Mouse (Mus musculus): ENCODE data around the gene Cbx7.
"Not testable (repeated sequence)": the region's sequence is repeated elsewhere in the genome, so short reads cannot be mapped to it uniquely, and the experiment has no call there.

Cbx7 gene

GRCm38 (mm10) chr15:79931496-79932141, 39.3 kb downstream of the Cbx7 start:
- ATAC-seq (ENCODE audit: insufficient number of reproducible peaks, low FRiP score, low TSS enrichment), result no peak

- ATAC-seq (ENCODE audit: insufficient number of reproducible peaks, low FRiP score, low TSS enrichment), result no peak
Measured at GRCm38 (mm10) chr15:79929734-79930133, 41.2 kb downstream of the Cbx7 start.

GRCm38 (mm10) chr15:79928736-79929135, 42.2 kb downstream of the Cbx7 start:
- ATAC-seq (ENCODE audit: insufficient number of reproducible peaks, low FRiP score, low TSS enrichment), result no peak

GRCm38 (mm10) chr15:79928316-79928715, 42.6 kb downstream of the Cbx7 start:
- ATAC-seq (ENCODE audit: insufficient number of reproducible peaks, low FRiP score, low TSS enrichment), result no peak

GRCm38 (mm10) chr15:79927637-79928122, 43.2 kb downstream of the Cbx7 start:
- ATAC-seq (ENCODE audit: insufficient number of reproducible peaks, low FRiP score, low TSS enrichment), result peak; percentile 63; the same call in 1 of the 2 replicates

- no peak for ATAC-seq (ENCODE audit: insufficient number of reproducible peaks, low FRiP score, low TSS enrichment)
Measured at GRCm38 (mm10) chr15:79926856-79927416, 44.0 kb downstream of the Cbx7 start.

GRCm38 (mm10) chr15:79919787-79920186, 51.1 kb downstream of the Cbx7 start:
- no peak for ATAC-seq (ENCODE audit: insufficient number of reproducible peaks, low FRiP score, low TSS enrichment)

GRCm38 (mm10) chr15:79918485-79918884, 52.4 kb downstream of the Cbx7 start:
- no peak for ATAC-seq (ENCODE audit: insufficient number of reproducible peaks, low FRiP score, low TSS enrichment)

GRCm38 (mm10) chr15:79917111-79917720, 53.7 kb downstream of the Cbx7 start:
- ATAC-seq (ENCODE audit: insufficient number of reproducible peaks, low FRiP score, low TSS enrichment), result no peak

GRCm38 (mm10) chr15:79916150-79916549, 54.8 kb downstream of the Cbx7 start:
- no peak for ATAC-seq (ENCODE audit: insufficient number of reproducible peaks, low FRiP score, low TSS enrichment)

GRCm38 (mm10) chr15:79914357-79914756, 56.6 kb downstream of the Cbx7 start:
- ATAC-seq (ENCODE audit: insufficient number of reproducible peaks, low FRiP score, low TSS enrichment), result peak; percentile 18; the same call in 1 of the 2 replicates

GRCm38 (mm10) chr15:79913761-79914346, 57.1 kb downstream of the Cbx7 start:
- no peak for ATAC-seq (ENCODE audit: insufficient number of reproducible peaks, low FRiP score, low TSS enrichment)

GRCm38 (mm10) chr15:79911339-79911738, 59.6 kb downstream of the Cbx7 start:
- ATAC-seq (ENCODE audit: insufficient number of reproducible peaks, low FRiP score, low TSS enrichment), result no peak

- not testable (repeated sequence) for ATAC-seq (ENCODE audit: insufficient number of reproducible peaks, low FRiP score, low TSS enrichment)
Measured at GRCm38 (mm10) chr15:79910812-79911211, 60.1 kb downstream of the Cbx7 start.

- not testable (repeated sequence) for ATAC-seq (ENCODE audit: insufficient number of reproducible peaks, low FRiP score, low TSS enrichment)
Measured at GRCm38 (mm10) chr15:79909006-79909405, 61.9 kb downstream of the Cbx7 start.

GRCm38 (mm10) chr15:79906855-79907254, 64.1 kb downstream of the Cbx7 start:
- no peak for ATAC-seq (ENCODE audit: insufficient number of reproducible peaks, low FRiP score, low TSS enrichment)

GRCm38 (mm10) chr15:79905211-79905610, 65.7 kb downstream of the Cbx7 start:
- no peak for ATAC-seq (ENCODE audit: insufficient number of reproducible peaks, low FRiP score, low TSS enrichment)

GRCm38 (mm10) chr15:79904678-79905077, 66.2 kb downstream of the Cbx7 start:
- not testable (repeated sequence) for ATAC-seq (ENCODE audit: insufficient number of reproducible peaks, low FRiP score, low TSS enrichment)

- no peak for ATAC-seq (ENCODE audit: insufficient number of reproducible peaks, low FRiP score, low TSS enrichment)
Measured at GRCm38 (mm10) chr15:79903963-79904362, 67.0 kb downstream of the Cbx7 start.

- not testable (repeated sequence) for ATAC-seq (ENCODE audit: insufficient number of reproducible peaks, low FRiP score, low TSS enrichment)
Measured at GRCm38 (mm10) chr15:79903081-79903480, 67.8 kb downstream of the Cbx7 start.

GRCm38 (mm10) chr15:79901399-79901798, 69.5 kb downstream of the Cbx7 start:
- no peak for ATAC-seq (ENCODE audit: insufficient number of reproducible peaks, low FRiP score, low TSS enrichment)

Data from cerebellum, adult (tissue).